Mouse (Mus musculus): Measurements from ENCODE around the gene Sh3rf3. TPM values are rescaled to one million over a fixed set of nuclear protein-coding genes. Genes with fewer than 3 reads are reported as not detected.

The Sh3rf3 gene
- total and polyA plus RNA-seq, 2 experiments from 2014 or later, result 0.18 TPM; not detected in 1

DNA sequence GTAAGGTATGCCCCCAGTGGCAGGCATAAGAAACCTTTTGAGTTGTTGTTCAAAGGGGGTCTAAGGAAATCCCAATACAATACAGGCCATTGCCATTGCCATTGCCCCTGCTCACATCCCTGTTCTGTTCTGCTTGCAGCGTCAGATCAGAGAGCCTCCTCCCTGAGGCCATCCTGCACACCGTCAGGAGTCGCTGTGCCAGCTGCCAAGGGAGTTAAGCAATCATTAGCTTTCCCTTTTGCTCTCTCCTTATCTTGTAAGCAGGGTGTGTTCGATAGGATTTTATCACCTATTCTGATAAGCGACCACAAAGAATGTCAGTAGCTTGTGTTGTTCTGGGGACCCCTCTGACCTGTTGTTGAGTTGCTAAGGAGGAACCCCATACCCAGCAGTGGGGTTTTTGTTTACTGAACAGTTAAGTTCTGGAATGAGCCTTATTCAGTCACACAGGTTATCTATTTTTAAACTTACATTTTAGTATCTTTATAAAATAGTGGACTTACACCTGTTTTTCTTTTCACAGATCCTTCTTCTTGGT lies 339.5 kb downstream of the Sh3rf3 start:
- WGBS, result 20% methylated on average over 5 of the region's 5 CpGs
- Histone ChIP-seq H3K4me3 (ENCODE audit: low read depth, low read length) (no peak overlapping the region), H3K4me2 (ENCODE audit: low read depth, low read length) (no peak overlapping the region), H3K9me3 (replicated peaks; ENCODE audit: control insufficient read depth, low read length) (no peaks in the 10 kb centered on the region), H3K9ac (replicated peaks; ENCODE audit: low read depth, low read length) (no peak overlapping the region), H3K36me3 (replicated peaks; ENCODE audit: control insufficient read depth, insufficient read depth, low read length) (no peaks in the 10 kb centered on the region), H3K27me3 (ENCODE audit: control insufficient read depth, insufficient read depth, low read length) (peaks cover 4% of the 10 kb centered on the region; the same call in 1 of the 2 replicates), H3K27ac (ENCODE audit: low read depth) (no peak overlapping the region), H3K4me1 (ENCODE audit: control insufficient read depth, insufficient read depth) (no peaks in the 10 kb centered on the region)
- DNase-seq (ENCODE audit: low spot score) (no peak), ATAC-seq (ENCODE audit: insufficient read depth, low read depth) (no peak)
- TF ChIP-seq EP300 (IDR thresholded peaks at IDR 0.05; ENCODE audit: low read depth) (no peak), CTCF (IDR thresholded peaks at IDR 0.05; ENCODE audit: low read depth) (no peak)

DNA sequence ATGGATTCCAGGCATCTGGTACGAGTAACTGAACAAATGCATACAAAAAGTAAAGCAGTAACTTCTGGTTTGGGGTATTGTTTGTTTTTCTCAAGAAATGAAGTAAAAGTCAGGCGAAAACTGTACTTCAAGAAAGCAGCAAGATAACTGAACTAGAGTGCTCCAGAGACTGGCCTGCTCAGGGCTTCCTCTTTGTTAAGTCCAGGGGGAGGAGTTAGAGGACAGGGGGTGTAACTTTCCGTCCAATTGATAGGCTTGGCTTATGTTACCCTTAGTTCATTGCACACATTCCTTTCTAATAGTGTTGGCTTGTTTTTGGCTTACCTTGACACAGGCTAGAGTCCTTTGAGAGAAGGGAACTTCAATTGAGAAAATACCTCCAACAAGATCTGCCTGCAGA lies 345.5 kb downstream of the Sh3rf3 start:
- ATAC-seq (ENCODE audit: insufficient read depth, low read depth), result no peak

DNA sequence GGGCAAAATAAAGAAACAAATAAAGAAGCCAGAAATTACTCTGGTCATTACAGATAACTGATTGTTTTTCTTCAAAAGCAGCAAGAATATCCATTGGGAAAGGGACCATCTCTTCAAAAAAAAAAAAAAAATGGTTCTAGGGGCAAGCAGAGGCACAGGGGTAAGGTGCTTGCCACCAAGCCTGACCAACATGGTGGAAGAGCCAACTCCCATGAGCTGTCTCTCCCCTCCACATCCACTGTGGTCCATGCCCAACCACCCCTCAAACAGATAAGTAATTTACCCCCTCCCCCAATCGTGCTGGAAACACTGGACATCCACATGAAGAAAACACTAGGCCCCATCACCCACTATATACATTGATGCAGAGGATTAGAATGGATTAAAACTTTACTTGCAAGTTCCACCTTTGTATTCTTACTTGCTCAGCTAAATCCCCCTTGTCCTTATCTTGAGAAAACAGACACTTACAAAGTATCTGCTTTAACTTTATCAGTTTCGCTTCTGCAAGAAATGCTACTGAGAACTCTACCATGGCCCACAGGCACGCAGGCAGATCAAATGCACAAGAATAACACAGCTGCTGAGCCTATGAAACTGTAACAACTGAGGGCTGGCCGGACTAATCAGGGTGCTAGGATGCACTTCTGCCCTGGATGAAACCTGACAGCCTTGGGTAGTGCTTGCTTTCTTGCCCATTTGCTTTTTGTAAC lies 349.2 kb downstream of the Sh3rf3 start:
- WGBS, result 39% methylated on average over 4 of the region's 4 CpGs
- Histone ChIP-seq H3K36me3 (replicated peaks; ENCODE audit: control insufficient read depth, insufficient read depth, low read length) (peaks cover 15% of the 10 kb centered on the region), H3K4me3 (ENCODE audit: low read depth, low read length) (no peak overlapping the region), H3K4me1 (ENCODE audit: control insufficient read depth, insufficient read depth) (no peaks in the 10 kb centered on the region), H3K27me3 (ENCODE audit: control insufficient read depth, insufficient read depth, low read length) (no peaks in the 10 kb centered on the region), H3K4me2 (ENCODE audit: low read depth, low read length) (no peak overlapping the region), H3K9ac (replicated peaks; ENCODE audit: low read depth, low read length) (no peak overlapping the region; the same call in 1 of the 2 replicates), H3K9me3 (replicated peaks; ENCODE audit: control insufficient read depth, low read length) (no peaks in the 10 kb centered on the region), H3K27ac (ENCODE audit: low read depth) (no peak overlapping the region)
- DNase-seq (ENCODE audit: low spot score) (no peak), ATAC-seq (ENCODE audit: insufficient read depth, low read depth) (no peak)
- no peak for TF ChIP-seq EP300 (IDR thresholded peaks at IDR 0.05; ENCODE audit: low read depth)

More for the DNA sequence above, 345.5 kb downstream of the Sh3rf3 start:
- Histone ChIP-seq H3K4me1 (ENCODE audit: control insufficient read depth, insufficient read depth) (no peaks in the 10 kb centered on the region), H3K9me3 (replicated peaks; ENCODE audit: control insufficient read depth, low read length) (no peaks in the 10 kb centered on the region), H3K36me3 (replicated peaks; ENCODE audit: control insufficient read depth, insufficient read depth, low read length) (0 out of 2 replicates have a peak, but pooled peaks cover 5% of the 10 kb centered on the region), H3K9ac (replicated peaks; ENCODE audit: low read depth, low read length) (no peak overlapping the region), H3K27ac (ENCODE audit: low read depth) (no peak overlapping the region), H3K4me2 (ENCODE audit: low read depth, low read length) (no peak overlapping the region), H3K4me3 (ENCODE audit: low read depth, low read length) (no peak overlapping the region), H3K27me3 (ENCODE audit: control insufficient read depth, insufficient read depth, low read length) (no peaks in the 10 kb centered on the region)
- WGBS, result 74% methylated on average over 3 of the region's 3 CpGs
- TF ChIP-seq EP300 (IDR thresholded peaks at IDR 0.05; ENCODE audit: low read depth) (no peak), CTCF (IDR thresholded peaks at IDR 0.05; ENCODE audit: low read depth) (no peak)
- DNase-seq (ENCODE audit: low spot score), result no peak

DNA sequence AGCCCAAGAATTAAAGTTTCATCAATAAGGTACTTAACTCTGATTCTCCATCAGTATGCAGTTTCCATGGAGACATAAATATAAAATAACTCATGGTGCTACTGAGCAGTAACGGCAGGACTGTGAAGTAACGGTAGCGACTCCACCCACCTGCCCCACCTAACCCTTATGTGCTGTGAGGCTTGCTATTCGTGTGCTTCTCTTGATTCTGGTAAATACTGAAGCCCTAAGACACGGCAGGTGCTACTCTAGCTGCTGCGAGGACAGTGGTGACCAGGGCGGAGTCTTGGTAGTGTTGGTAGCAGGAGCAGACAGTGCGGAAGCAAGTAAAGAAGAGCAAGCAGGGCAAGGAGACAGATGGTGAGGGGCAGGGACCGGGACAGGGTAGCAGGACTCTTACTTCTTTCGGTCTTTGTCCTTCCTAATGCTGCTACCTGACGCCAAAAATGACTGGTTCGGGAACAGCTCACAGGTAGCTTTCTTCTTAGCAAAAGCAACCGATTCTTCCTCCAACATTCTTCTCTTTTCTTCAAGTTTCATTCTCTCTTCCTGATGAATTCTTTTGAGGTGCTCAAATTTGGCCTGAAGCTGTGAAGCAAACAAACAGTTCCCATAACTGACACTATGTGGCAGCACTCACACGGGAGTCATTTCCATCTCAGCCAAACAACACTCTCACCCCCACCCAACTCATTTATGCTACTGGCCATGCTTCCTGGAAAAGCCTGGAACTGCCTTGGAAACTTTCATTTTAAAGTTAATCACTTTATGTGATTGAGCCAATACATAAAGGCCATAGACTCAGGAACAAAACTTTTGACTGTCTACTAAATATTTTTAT lies 353.2 kb downstream of the Sh3rf3 start:
- Histone ChIP-seq H3K9me3 (replicated peaks; ENCODE audit: control insufficient read depth, low read length) (no peaks in the 10 kb centered on the region), H3K4me3 (ENCODE audit: low read depth, low read length) (no peak overlapping the region), H3K4me2 (ENCODE audit: low read depth, low read length) (no peak overlapping the region), H3K27me3 (ENCODE audit: control insufficient read depth, insufficient read depth, low read length) (no peaks in the 10 kb centered on the region), H3K4me1 (ENCODE audit: control insufficient read depth, insufficient read depth) (no peaks in the 10 kb centered on the region), H3K27ac (ENCODE audit: low read depth) (no peak overlapping the region), H3K9ac (replicated peaks; ENCODE audit: low read depth, low read length) (no peak overlapping the region), H3K36me3 (replicated peaks; ENCODE audit: control insufficient read depth, insufficient read depth, low read length) (peaks cover 20% of the 10 kb centered on the region)
- TF ChIP-seq EP300 (IDR thresholded peaks at IDR 0.05; ENCODE audit: low read depth) (no peak), CTCF (IDR thresholded peaks at IDR 0.05; ENCODE audit: low read depth) (peak; percentile 80)
- WGBS, result 73% methylated on average over 14 of the region's 14 CpGs
- ATAC-seq (ENCODE audit: insufficient read depth, low read depth), result peak; percentile 51; the same call in 1 of the 2 replicates
- peak; percentile 67 for DNase-seq (ENCODE audit: low spot score)

DNA sequence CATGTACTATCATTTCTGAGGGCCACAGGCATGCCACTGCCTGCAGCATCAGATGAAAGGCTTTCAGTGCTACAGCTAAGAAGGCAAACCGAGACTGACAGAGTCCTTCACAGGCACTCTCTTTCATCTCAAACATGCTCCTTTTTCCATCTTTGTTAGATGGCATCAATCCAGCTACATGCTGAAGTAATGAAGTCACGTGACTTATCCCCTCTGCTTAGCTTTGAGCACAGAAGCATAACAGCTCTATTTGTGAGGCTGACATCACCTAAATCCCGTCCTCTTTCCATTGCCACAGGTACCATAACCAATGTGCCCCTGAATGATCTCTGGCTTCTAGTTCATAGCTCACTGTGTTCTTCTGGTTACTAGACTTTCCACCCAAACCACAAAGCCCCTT lies 357.9 kb downstream of the Sh3rf3 start:
- Histone ChIP-seq H3K27ac (ENCODE audit: low read depth) (no peak overlapping the region), H3K4me1 (ENCODE audit: control insufficient read depth, insufficient read depth) (no peaks in the 10 kb centered on the region), H3K9me3 (replicated peaks; ENCODE audit: control insufficient read depth, low read length) (no peaks in the 10 kb centered on the region), H3K4me2 (ENCODE audit: low read depth, low read length) (no peak overlapping the region), H3K27me3 (ENCODE audit: control insufficient read depth, insufficient read depth, low read length) (no peaks in the 10 kb centered on the region), H3K4me3 (ENCODE audit: low read depth, low read length) (no peak overlapping the region), H3K36me3 (replicated peaks; ENCODE audit: control insufficient read depth, insufficient read depth, low read length) (peaks cover 8% of the 10 kb centered on the region), H3K9ac (replicated peaks; ENCODE audit: low read depth, low read length) (no peak overlapping the region)
- ATAC-seq (ENCODE audit: insufficient read depth, low read depth) (no peak), DNase-seq (ENCODE audit: low spot score) (no peak)
- 67% methylated on average over 3 of the region's 3 CpGs for WGBS
- TF ChIP-seq CTCF (IDR thresholded peaks at IDR 0.05; ENCODE audit: low read depth) (no peak), EP300 (IDR thresholded peaks at IDR 0.05; ENCODE audit: low read depth) (no peak)
